ENCODE assay signal across 7 mouse cellular contexts in the genomic region with DNA sequence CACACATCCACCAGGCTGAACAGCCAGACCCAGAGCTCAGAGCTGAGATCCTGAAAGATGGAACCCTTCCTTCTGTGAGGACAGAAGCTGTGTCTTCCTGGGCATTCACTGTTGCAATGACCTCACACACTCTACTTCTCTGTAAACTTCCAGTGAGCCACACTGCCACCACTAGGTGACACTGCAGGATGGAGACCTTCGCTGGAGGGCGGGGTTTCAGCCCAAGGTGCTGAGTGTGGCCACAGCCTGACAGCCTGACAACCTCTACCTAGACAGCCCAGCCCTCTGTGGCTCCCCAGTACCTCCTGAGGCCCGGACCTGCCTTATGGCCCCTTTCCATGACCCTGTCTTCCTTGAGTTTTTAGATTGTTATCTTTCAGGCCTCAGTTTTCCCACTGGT. TPM values are rescaled to one million over a fixed set of nuclear protein-coding genes. Genes with fewer than 3 reads are reported as not detected.
DNase-seq lines count a peak whose midpoint lies in the region; ATAC-seq and TF ChIP-seq lines count a peak whose summit lies in the region.

No protein-coding gene starts in this region.

- 0 out of 2 replicates have a peak, but pooled peaks cover 4% of the 10 kb centered on the region for H3K4me1 ChIP-seq in heart, embryonic 13.5 days
- no peaks in the 10 kb centered on the region for H3K4me1 ChIP-seq in kidney, postnatal 0 days (replicated peaks; ENCODE audit: insufficient read depth, low read length)
- no peaks in the 10 kb centered on the region for H3K4me1 ChIP-seq in small intestine, adult 2 months (ENCODE audit: control insufficient read depth, insufficient read depth, insufficient read length, low read length)

- no peak overlapping the region for H3K27ac ChIP-seq in heart, embryonic 13.5 days (replicated peaks)
- H3K27ac ChIP-seq in kidney, postnatal 0 days, result no peak overlapping the region
- H3K27ac ChIP-seq in small intestine, adult 2 months (ENCODE audit: insufficient read depth, low read depth, low read length), result no peak overlapping the region

- no peaks in the 10 kb centered on the region for H3K36me3 ChIP-seq in heart, embryonic 13.5 days
- H3K36me3 ChIP-seq in kidney, postnatal 0 days (ENCODE audit: insufficient read depth, low read length), result no peaks in the 10 kb centered on the region
- no peaks in the 10 kb centered on the region for H3K36me3 ChIP-seq in small intestine, adult 2 months (ENCODE audit: control insufficient read depth, insufficient read depth, low read length)

- ATAC-seq in heart, embryonic 13.5 days (ENCODE audit: extremely low read depth, insufficient number of reproducible peaks, low FRiP score, low TSS enrichment), result peak; percentile 66; the same call in 1 of the 2 replicates
- peak; percentile 56 for ATAC-seq in kidney, postnatal 0 days (replicated peaks; ENCODE audit: low FRiP score, low read depth)

- no peaks in the 10 kb centered on the region for H3K9me3 ChIP-seq in heart, embryonic 13.5 days
- H3K9me3 ChIP-seq in kidney, postnatal 0 days (replicated peaks; ENCODE audit: low read length), result no peaks in the 10 kb centered on the region

- H3K4me2 ChIP-seq in heart, embryonic 13.5 days, result no peak overlapping the region
- H3K4me2 ChIP-seq in kidney, postnatal 0 days (ENCODE audit: low read length), result no peak overlapping the region

- no peak overlapping the region for H3K4me3 ChIP-seq in heart, embryonic 13.5 days
- no peak overlapping the region for H3K4me3 ChIP-seq in kidney, postnatal 0 days (replicated peaks; ENCODE audit: low read depth, low read length)
- H3K4me3 ChIP-seq in small intestine, adult 2 months (ENCODE audit: low read depth, low read length), result no peak overlapping the region

- peak; percentile 70 for TF ChIP-seq CTCF in kidney, postnatal 0 days (IDR thresholded peaks at IDR 0.05; ENCODE audit: low read depth)
- TF ChIP-seq CTCF in small intestine, adult 2 months (IDR thresholded peaks at IDR 0.05; ENCODE audit: extremely low read depth, insufficient read length, insufficient replicate concordance, low read depth, low read length), result peak; percentile 64; the same call in 1 of the 2 replicates

- peak; percentile 45 to 51 for DNase-seq in CD8-positive naive resting alpha-beta T cell, adult 2 months (ENCODE audit: low read depth in 2 of 2, low spot score in 2 of 2)
- peak; percentile 61 for DNase-seq in Muller cell, postnatal 12 days (ENCODE audit: inconsistent ontology term)
- peak; percentile 75 to 82 for DNase-seq in cerebellum, postnatal 14 days
- peak; percentile 51 for DNase-seq in kidney, postnatal 0 days (ENCODE audit: low spot score)
- peak; percentile 56 for DNase-seq in lung, postnatal 14 days

- H3K27me3 ChIP-seq in heart, embryonic 13.5 days (replicated peaks), result peaks cover 16% of the 10 kb centered on the region; the same call in 1 of the 2 replicates
- no peaks in the 10 kb centered on the region for H3K27me3 ChIP-seq in kidney, postnatal 0 days (ENCODE audit: insufficient read depth, low read length)
- H3K27me3 ChIP-seq in small intestine, adult 2 months (ENCODE audit: control insufficient read depth, insufficient read depth, low read length), result no peaks in the 10 kb centered on the region

- no peak overlapping the region for H3K9ac ChIP-seq in heart, embryonic 13.5 days
- no peak overlapping the region for H3K9ac ChIP-seq in kidney, postnatal 0 days (ENCODE audit: low read depth, low read length)

- WGBS in heart, embryonic 13.5 days, result 1% methylated on average over 3 of the region's 3 CpGs
- 13% methylated on average over 3 of the region's 3 CpGs for WGBS in kidney, postnatal 0 days
- WGBS in small intestine, adult 2 months, result 9% methylated on average over 3 of the region's 3 CpGs

- TF ChIP-seq POLR2A in small intestine, adult 2 months (IDR thresholded peaks at IDR 0.05; ENCODE audit: low read depth, low read length), result no peak

RNA-seq across cellular contexts. Expression of gene 1700008O03Rik, which starts 12.9 kb away (rescaled TPM):
- polyA plus RNA-seq in heart, embryonic 13.5 days (2015; fragmentation: Nextera tagmentation; extraction: Ambion mirVana), result 0.35 and 0.45 TPM in 2 replicates
- 1.3 and 1.4 TPM in 2 replicates for polyA plus RNA-seq in kidney, postnatal 0 days (2015; fragmentation: Nextera tagmentation; extraction: Ambion mirVana)
- polyA plus RNA-seq in small intestine, adult 2 months (2012; rRNA removed), result 0.43 TPM in 1 of 2 replicates, not detected in the other

RNA-seq across cellular contexts. Expression of gene Syt3, which starts 14.7 kb away (rescaled TPM):
- polyA plus RNA-seq in heart, embryonic 13.5 days (2015; fragmentation: Nextera tagmentation; extraction: Ambion mirVana), result 0.53 and 0.62 TPM in 2 replicates
- polyA plus RNA-seq in kidney, postnatal 0 days (2015; fragmentation: Nextera tagmentation; extraction: Ambion mirVana), result 3.3 and 3.5 TPM in 2 replicates
- polyA plus RNA-seq in small intestine, adult 2 months (2012; rRNA removed), result 1.1 and 1.8 TPM in 2 replicates

RNA-seq across cellular contexts. Expression of gene Lrrc4b, which starts 30.2 kb away (rescaled TPM):
- 1.6 and 1.7 TPM in 2 replicates for polyA plus RNA-seq in heart, embryonic 13.5 days (2015; fragmentation: Nextera tagmentation; extraction: Ambion mirVana)
- polyA plus RNA-seq in kidney, postnatal 0 days (2015; fragmentation: Nextera tagmentation; extraction: Ambion mirVana), result 0.26 and 0.42 TPM in 2 replicates
- 1.1 TPM in 2 replicates for polyA plus RNA-seq in small intestine, adult 2 months (2012; rRNA removed)
